8 mouse cellular contexts compared by ENCODE assay signal in the genomic region with DNA sequence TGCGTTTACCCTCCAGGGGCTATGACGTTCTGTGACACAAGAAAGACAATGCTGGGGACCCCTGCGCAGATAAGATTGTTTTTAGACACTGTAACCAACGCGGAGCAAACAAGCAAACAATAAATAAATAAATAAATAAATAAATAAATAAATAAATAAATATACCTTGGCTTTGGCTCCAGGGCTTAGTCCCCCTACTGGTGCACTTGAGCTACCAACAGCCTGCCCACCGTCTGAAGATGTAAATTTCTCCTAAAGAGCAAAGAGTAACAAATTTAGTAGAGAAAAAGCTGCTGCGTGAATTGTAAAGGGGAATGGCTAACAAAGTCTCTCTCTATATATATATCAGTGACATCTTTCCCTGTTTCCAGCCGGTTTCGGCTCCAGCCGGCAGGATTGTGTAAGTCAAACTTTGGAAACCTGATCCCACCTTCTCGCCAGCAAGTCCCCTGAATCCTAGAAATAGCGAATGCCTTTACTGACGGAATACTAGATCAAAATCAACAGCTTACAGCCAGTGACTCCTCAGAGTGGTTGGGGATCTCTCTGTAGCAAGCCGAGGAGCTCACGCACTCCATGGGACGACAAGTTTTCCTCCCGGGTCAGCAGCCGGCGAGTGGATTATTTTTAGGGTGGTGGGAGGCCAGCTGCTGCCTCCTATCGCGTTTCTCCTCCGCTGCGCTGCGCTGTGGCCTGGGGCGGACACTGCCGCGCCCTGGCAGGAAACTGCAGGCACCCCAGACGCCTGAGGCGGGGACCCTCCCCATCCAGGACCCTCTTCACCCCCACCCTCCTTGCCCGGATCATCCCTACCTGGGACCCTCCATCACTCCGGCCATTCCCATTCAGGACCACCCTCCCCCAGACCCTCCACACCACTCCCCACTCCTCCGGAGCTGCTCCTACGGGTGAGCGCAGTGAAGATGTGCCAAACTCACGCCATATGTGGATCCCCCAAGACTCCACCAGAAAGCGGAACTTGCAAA. TPM values are rescaled to one million over a fixed set of nuclear protein-coding genes. Genes with fewer than 3 reads are reported as not detected.
DNase-seq lines count a peak whose midpoint lies in the region; ATAC-seq and TF ChIP-seq lines count a peak whose summit lies in the region.

A gene (minus strand): TSS at position 664 of the 986 bp plus-strand sequence.

- H3K36me3 ChIP-seq in heart, embryonic 14.5 days (ENCODE audit: control insufficient read depth, insufficient read depth, low read length), result peaks cover 8% of the 10 kb centered on the region
- no peaks in the 10 kb centered on the region for H3K36me3 ChIP-seq in midbrain, embryonic 15.5 days (replicated peaks)

- TF ChIP-seq CTCF in layer of hippocampus, adult 2 months (conservative IDR thresholded peaks at IDR 0.05), result peak; percentile 47
- TF ChIP-seq CTCF in embryonic fibroblast, embryonic 13.5 days (IDR thresholded peaks at IDR 0.05; ENCODE audit: borderline replicate concordance, insufficient read depth, low read length), result no peak
- no peak for TF ChIP-seq CTCF in cerebellum, adult 2 months (IDR thresholded peaks at IDR 0.05; ENCODE audit: borderline replicate concordance, insufficient read depth, low read depth, low read length)

- no peaks in the 10 kb centered on the region for H3K4me1 ChIP-seq in embryonic fibroblast, embryonic 13.5 days (ENCODE audit: control insufficient read depth, insufficient read depth, low read length)
- peaks cover 17 to 24% of the 10 kb centered on the region in 2 experiments for H3K4me1 ChIP-seq in heart, embryonic 14.5 days (ENCODE audit: control insufficient read depth in 2 of 2, insufficient read depth in 2 of 2, low read length in 2 of 2)
- H3K4me1 ChIP-seq in midbrain, embryonic 15.5 days, result peaks cover 10% of the 10 kb centered on the region
- no peaks in the 10 kb centered on the region for H3K4me1 ChIP-seq in cerebellum, adult 2 months (ENCODE audit: control insufficient read depth, insufficient read depth, low read length)

- peak; percentile 57 for ATAC-seq in heart, embryonic 14.5 days (ENCODE audit: insufficient number of reproducible peaks, insufficient read depth, low FRiP score, low read depth)
- ATAC-seq in midbrain, embryonic 15.5 days (replicated peaks), result peak; percentile 77

- DNase-seq in layer of hippocampus, adult 2 months (ENCODE audit: low spot score in 2 of 2), result no peak
- no peak for DNase-seq in layer of hippocampus, adult 8-10 months (ENCODE audit: low spot score in 2 of 2)
- DNase-seq in kidney, postnatal 4 days, result peak; percentile 57 to 72
- no peak for DNase-seq in layer of hippocampus, postnatal 36 days
- DNase-seq in cerebellum, adult 2 months, result no peak

- H3K27me3 ChIP-seq in heart, embryonic 14.5 days (ENCODE audit: control insufficient read depth, insufficient read depth, low read length), result no peaks in the 10 kb centered on the region
- H3K27me3 ChIP-seq in midbrain, embryonic 15.5 days (replicated peaks), result no peaks in the 10 kb centered on the region
- no peaks in the 10 kb centered on the region for H3K27me3 ChIP-seq in cerebellum, adult 2 months (ENCODE audit: control insufficient read depth, insufficient read depth, low read length)

- H3K4me3 ChIP-seq in layer of hippocampus, adult 2 months, result peak within 1 kb of the TSS; percentile 33
- H3K4me3 ChIP-seq in embryonic fibroblast, embryonic 13.5 days (ENCODE audit: insufficient read depth, low read length), result peak within 1 kb of the TSS; percentile 19
- H3K4me3 ChIP-seq in heart, embryonic 14.5 days (ENCODE audit: control insufficient read depth in 1 of 2, insufficient read depth in 1 of 2, low read depth in 1 of 2, low read length in 2 of 2), result peak within 1 kb of the TSS; percentile 60 to 76
- peak within 1 kb of the TSS; percentile 36 for H3K4me3 ChIP-seq in midbrain, embryonic 15.5 days
- no peak within 1 kb of the TSS for H3K4me3 ChIP-seq in cerebellum, adult 2 months (replicated peaks; ENCODE audit: insufficient read depth, low read depth, low read length)

- no peak within 1 kb of the TSS for H3K27ac ChIP-seq in layer of hippocampus, adult 2 months
- no peak within 1 kb of the TSS for H3K27ac ChIP-seq in embryonic fibroblast, embryonic 13.5 days (ENCODE audit: insufficient read depth, low read length)
- peak within 1 kb of the TSS; percentile 89 to 92 for H3K27ac ChIP-seq in heart, embryonic 14.5 days (replicated peaks in 1 of 2; ENCODE audit: control insufficient read depth in 1 of 2, insufficient read depth in 1 of 2, low read depth in 2 of 2, low read length in 2 of 2)
- no peak within 1 kb of the TSS for H3K27ac ChIP-seq in midbrain, embryonic 15.5 days
- no peak within 1 kb of the TSS for H3K27ac ChIP-seq in cerebellum, adult 2 months (ENCODE audit: insufficient read depth, low read length)

- no peak for TF ChIP-seq POLR2A in embryonic fibroblast, embryonic 13.5 days (IDR thresholded peaks at IDR 0.05; ENCODE audit: low read depth, low read length)
- no peak for TF ChIP-seq POLR2A in cerebellum, adult 2 months (IDR thresholded peaks at IDR 0.05; ENCODE audit: borderline replicate concordance, insufficient read depth, low read length)

- peak within 1 kb of the TSS; percentile 71 for H3K4me2 ChIP-seq in heart, embryonic 14.5 days (ENCODE audit: low read length)
- peak within 1 kb of the TSS; percentile 77 for H3K4me2 ChIP-seq in midbrain, embryonic 15.5 days

- no peaks in the 10 kb centered on the region for H3K9me3 ChIP-seq in heart, embryonic 14.5 days (ENCODE audit: control insufficient read depth, low read length)
- H3K9me3 ChIP-seq in midbrain, embryonic 15.5 days, result no peaks in the 10 kb centered on the region

- WGBS in heart, embryonic 14.5 days, result 4% methylated on average over 35 of the region's 36 CpGs
- 6% methylated on average over 36 of the region's 36 CpGs for WGBS in midbrain, embryonic 15.5 days
- WGBS in cerebellum, adult 2 months, result 9% methylated on average over 36 of the region's 36 CpGs

- peak within 1 kb of the TSS; percentile 83 for H3K9ac ChIP-seq in heart, embryonic 14.5 days (ENCODE audit: low read length)
- peak within 1 kb of the TSS; percentile 18; the same call in 1 of the 2 replicates for H3K9ac ChIP-seq in midbrain, embryonic 15.5 days

RNA-seq across cellular contexts. Expression of the gene that starts here (rescaled TPM):
- 1 to 10 TPM; 3.4 to 4.0 TPM for total RNA-seq in layer of hippocampus, adult 2 months (2021)
- total RNA-seq in layer of hippocampus, adult 8-10 months (2022), result 1 to 10 TPM; 3.2 to 4.2 (median 4.0) TPM
- 1.0 and 2.3 TPM in 2 replicates for polyA plus RNA-seq in embryonic fibroblast, embryonic 13.5 days (2011; ENCODE audit: insufficient read length, low read depth, missing spikeins)
- polyA plus RNA-seq in heart, embryonic 14.5 days (2014; fragmentation: Nextera tagmentation; extraction: Ambion mirVana), result 22.9 and 27.1 TPM in 2 replicates
- polyA plus RNA-seq in midbrain, embryonic 15.5 days (2015; fragmentation: Nextera tagmentation; extraction: Ambion mirVana), result 3.1 and 3.6 TPM in 2 replicates
- 1 to 10 TPM; 3.1 to 3.3 TPM for total RNA-seq in layer of hippocampus, postnatal 36 days (2021)
- 3.3 and 3.6 TPM in 2 replicates for polyA plus RNA-seq in cerebellum, adult 2 months (2012; rRNA removed)

Comparison
In these comparisons a context has a peak if more than half of its experiments do, and no peak if none do; other contexts are left out.
1. DNase-seq: peak in kidney, postnatal 4 days (2 of 2); none in layer of hippocampus, adult 2 months (0 of 2), layer of hippocampus, adult 8-10 months (0 of 2), layer of hippocampus, postnatal 36 days (0 of 2) and cerebellum, adult 2 months (0 of 2).
2. H3K27ac ChIP-seq: peak in heart, embryonic 14.5 days (2 of 2); none in layer of hippocampus, adult 2 months (single experiment), embryonic fibroblast, embryonic 13.5 days (single experiment), midbrain, embryonic 15.5 days (single experiment) and cerebellum, adult 2 months (single experiment).